Mouse (Mus musculus) kidney, adult 9 months (tissue): ENCODE data around the gene Evpl.

Experiments used
- DNase-seq: peaks from one replicate; pipeline ENCODE4 v3.0.0; 2022

The Evpl gene

DNA sequence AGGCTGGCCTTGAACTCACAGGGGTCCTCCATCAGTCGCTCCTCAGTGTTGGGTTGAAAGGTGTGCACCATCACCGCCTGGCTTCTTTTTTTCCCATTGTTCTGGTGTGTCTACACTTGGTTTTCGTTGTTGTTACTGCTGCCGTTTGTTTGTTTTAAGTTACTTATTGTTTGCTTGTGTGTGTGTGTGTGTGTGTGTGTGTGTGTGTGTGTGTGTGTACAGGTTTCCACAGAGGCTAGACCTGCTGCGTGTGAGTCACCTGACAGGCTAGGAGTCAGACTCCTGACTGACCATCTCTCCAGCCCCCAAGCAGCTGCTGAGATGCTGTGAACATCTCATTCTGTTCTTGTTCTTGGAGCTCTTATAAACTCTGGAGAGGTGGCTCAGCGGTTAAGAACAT, 25.0 kb downstream of the Evpl start:
- no peak for DNase-seq

GRCm38 (mm10) chr11:116210696-116211095, 27.2 kb downstream of the Evpl start:
- peak; percentile 81 for DNase-seq

DNA sequence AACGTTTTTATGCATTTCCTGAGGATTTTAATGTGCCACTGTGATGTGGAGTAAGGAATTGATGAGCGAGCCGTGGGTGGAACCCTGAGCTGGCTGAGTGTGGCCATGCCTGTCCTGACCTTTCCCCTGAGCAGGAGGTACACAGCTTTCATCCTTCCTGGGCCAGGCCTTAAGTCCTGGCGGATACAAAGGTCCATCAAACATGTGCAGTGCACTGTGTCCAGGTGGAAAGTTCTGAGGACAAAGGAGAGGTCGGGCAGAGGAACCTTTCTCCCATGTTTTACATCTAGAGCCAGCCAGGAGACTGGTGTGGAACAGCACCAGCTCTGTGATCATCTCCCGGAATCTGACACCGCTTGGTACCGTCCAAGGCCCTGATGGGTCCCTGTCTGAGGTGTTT, 28.6 kb downstream of the Evpl start:
- peak; percentile 88 for DNase-seq

DNA sequence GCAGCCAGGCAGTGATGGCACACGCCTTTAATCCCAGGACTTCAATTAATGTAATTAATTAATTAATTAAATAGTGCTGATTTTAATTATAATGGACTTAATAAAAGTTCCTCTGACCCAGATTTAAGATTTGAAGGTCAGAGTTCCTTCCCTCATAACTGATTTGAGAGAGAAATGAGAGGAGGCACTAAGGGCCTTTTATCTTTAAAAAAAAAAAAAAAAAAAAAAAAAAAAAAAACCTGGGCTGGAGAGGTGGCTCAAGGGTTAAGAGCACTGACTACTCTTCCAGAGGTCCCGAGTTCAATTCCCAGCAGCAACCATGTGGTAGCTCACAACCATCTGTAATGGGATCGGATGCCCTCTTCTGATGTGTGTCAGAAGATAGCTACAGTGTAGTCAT, 29.2 kb downstream of the Evpl start:
- no peak for DNase-seq

DNA sequence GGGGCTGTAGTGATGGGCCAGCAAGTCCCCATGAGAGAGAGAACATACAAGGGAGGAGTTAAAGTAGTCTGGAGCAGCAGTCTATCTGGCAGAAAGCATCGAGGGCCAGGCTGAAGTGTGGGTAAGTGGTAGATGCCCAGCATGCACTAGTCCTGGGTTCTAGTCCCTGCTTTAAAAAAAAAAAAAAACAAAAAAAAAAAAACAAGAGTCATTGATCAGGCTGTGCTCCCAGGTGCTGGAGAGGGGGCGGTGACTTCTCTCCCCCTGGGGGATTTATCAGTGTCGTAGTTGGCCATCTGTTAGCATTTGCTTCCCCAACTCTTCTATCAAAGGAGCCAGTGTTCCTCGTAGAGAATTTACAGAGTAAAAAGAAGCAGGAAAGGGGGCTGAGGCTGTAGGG, 31.2 kb downstream of the Evpl start:
- no peak for DNase-seq

DNA sequence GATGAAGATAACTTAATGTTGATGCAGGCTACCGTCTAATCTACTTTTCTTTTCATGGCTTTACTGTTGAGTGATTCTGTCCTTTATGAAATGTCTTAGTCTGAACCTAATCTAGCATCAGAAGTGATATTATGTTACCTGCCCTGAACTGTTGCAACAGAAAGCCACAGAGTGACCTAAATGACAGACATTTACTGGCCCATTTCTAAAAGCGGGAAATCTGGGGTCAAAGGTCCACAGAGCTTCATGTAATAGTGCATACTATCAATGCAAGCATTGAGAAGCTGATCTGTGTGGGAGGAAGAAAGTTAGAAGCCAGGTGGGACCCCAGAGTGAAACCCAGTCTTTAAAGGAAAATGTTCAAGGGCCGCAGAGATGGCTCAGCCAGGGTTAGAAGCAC, 34.7 kb downstream of the Evpl start:
- DNase-seq: no peak

DNA sequence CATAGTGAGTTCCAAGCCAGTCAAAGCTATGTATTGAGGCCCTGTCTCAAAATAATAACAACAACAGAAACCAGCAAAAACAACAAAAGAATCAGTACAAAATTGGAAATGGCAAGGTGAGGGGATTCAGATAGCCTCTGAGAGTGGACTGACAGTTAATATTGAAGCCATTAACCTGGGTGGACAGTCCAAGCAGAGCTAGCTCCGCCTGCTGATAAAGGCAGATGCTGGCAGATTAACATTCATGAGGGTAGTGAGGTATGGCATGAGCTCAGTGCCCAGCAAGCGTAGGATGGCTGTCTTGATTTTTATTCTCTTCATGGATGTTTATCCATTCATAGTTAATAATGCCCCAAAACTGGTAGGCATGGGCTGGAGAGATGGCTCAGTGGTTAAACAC, 36.7 kb downstream of the Evpl start:
- DNase-seq: peak; percentile 67

- DNase-seq: peak; percentile 98
Observed at GRCm38 (mm10) chr11:116198639-116199531, 39.0 kb downstream of the Evpl start, which contains the start of the genes Ten1 and Acox1. Gene Ten1, plus strand, starts transcription at chr11:116198855. Gene Acox1, minus strand, starts transcription at chr11:116199045.

GRCm38 (mm10) chr11:116198132-116198531, 39.7 kb downstream of the Evpl start:
- no peak for DNase-seq

DNA sequence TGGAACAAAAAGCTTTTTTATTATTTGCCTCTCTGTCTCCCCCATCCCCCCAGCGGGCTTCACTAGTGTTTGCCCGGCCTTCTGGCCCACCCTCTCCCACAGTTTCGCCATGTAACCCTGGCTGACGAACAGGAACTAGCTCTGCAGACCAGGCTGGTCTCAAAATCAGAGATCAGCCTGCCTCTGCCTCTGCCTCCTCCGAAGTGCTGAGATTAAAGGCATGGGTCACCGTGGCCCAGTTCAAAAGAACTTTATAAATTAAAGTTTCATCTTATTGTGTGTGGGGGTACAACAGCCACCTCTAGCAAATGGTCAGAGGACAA, 40.3 kb downstream of the Evpl start:
- no peak for DNase-seq

- no peak for DNase-seq
Observed at GRCm38 (mm10) chr11:116196866-116197583, 40.9 kb downstream of the Evpl start.

DNA sequence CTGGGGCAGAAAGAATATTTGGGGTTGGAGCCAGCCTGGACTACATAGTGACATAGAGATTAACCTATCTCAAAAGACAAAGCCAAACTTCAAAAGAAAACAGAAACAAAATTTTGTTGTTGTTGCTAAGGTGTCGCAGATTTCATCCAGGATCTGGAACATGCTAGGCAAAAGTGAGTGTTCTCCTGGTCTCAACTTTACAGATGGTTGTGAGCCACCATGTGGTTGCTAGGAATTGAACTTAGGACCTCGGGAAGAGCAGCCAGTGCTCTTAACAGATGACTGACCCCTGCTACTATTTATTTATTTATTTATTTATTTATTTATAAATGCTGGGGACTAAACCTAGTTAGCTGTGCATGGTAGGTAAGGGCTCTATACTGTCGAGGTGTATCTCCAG, 41.5 kb downstream of the Evpl start:
- peak; percentile 66 for DNase-seq

DNA sequence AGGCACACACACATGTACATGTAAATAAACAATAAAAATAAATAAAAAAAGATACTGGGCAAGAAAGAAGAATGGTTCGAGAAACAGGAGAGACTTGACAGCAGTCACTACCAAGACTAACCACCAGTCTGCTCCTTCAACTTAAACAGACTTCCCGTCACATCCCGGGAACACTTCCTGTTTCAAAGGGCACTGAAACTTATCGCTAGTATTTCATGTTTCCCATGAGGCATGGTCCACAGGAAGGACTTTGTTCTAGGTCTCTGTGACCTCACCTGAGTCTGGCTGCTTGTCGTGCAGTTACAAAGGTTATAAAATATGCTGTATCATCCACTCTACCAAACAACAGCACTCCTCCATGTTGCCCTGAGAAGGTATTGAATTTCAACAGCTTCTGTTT, 42.6 kb downstream of the Evpl start:
- peak; percentile 88 for DNase-seq

GRCm38 (mm10) chr11:116194619-116195018, 43.3 kb downstream of the Evpl start:
- DNase-seq: no peak

DNA sequence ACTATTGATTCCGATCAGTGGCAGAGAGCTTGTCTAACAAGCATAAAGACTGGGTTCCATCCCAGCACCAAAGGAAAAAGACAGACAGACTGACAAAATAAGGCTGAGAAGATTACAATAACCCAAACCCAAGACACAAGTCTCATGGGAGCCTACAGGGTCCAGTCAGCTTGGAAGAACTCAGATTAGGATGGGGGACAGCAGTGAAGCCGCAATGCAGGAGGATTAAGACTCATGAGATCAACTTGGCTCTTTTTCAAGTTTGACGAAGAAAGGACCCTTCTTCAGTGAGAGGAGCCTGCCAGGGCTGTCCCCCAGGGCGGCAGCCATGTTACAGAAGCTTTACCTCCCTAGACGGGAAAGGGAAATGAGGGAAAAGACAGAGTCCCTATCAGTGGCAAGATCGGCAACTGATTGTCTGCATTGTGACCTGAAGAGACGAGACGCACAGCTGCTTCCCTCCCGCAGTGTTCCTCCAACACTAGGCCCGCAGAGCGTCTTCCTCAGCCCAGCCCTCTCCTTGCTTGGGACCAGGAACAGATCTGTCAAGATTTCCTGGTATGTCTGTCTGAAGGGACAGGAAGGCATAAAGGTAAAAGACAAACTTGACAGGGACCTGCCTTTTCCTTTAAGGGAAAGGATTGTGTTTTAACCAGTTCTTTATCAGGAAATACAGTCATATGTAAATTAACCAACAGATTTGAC, 50.5 kb downstream of the Evpl start:
- DNase-seq: no peak

DNA sequence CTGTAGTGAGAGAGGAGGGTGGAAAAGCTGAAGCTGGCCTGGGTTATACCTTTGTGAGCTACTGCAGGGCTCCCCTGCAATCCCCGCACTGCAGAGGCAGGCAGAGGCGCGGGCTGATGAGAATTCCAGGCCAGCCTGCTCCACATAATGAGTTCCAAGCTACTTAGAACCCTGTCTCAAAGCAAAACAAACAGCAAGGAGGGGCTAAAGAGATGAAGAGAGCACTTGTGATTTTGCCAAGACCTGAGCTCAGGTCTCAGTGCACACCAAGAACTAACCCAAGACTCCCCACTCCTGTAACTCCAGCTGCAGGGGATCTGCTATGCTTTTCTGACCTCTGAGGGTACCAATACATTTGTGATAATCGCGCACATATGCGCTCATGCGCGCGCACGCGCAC, 51.5 kb downstream of the Evpl start:
- no peak for DNase-seq

DNA sequence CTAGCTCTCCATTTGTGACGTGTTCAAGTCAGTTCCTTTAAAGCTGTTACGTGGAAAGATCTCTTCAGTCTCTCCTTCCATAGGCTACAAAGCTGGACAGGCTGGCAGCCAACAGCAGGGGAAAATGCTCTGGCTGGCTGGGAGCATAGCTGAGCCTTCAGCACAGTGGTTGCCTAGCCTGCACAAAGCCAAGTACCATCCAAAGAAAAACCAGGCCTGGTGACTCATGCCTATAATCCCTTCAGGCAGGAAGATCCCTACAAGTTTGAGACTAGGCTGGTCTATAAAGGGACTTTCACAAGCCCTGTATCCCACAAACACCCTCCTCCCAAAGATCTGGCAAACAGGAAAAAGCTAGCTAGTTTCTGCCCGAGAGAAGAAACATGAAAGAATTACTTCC, 52.0 kb downstream of the Evpl start:
- no peak for DNase-seq

DNA sequence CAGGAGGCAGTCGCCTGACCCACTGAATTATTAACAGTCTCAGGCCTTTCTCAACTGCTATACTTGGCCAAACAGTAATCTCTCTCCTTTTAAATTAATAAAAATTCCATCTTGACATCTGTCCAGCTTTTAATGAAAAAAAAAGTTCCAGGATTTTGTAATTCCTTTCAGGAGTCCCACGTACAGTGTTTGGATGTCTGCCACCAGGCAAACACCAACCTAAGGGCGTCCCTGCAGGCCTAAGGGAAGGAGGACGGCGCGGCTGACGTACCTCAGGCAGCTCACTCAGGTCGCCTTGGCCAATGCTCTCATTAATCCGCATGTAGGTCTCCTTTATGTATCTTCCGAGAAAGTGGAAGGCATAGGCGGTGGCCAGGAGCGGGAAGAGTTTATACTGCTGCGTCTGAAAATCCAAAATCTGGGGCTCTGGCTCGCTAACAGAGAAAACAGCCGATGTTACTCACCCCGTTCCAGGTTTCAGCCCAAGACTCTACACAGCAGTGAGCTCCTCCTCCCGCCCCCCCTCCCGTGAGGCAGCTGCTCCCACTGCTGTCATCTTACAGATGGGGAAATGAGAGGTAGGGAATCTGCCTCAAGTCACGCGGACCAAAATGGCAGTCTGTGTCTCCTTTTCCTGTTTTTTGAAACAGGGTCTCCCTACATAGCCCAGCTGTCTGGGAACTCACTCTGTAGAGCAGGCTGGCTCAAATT, 59.3 kb downstream of the Evpl start:
- peak; percentile 38 for DNase-seq

DNA sequence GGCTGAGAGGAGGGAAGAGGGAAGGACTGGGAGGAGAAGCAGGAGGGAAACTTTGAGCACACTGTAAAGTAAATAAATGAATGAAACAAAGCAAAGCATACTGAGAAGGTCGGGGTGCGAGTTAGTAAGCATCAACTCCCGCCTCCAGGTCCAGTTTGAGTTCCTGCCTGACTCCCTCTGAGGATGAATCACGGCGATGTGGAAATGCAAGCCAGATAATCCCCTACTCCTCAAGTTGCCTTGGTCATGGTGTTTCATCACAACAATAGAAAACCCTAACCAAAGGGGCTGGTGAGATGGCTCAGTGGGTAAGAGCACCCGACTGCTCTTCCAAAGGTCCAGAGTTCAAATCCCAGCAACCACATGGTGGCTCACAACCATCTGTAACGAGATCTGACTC, 61.9 kb downstream of the Evpl start:
- no peak for DNase-seq

GRCm38 (mm10) chr11:116174775-116175448, 63.0 kb downstream of the Evpl start:
- DNase-seq: peak; percentile 85

DNA sequence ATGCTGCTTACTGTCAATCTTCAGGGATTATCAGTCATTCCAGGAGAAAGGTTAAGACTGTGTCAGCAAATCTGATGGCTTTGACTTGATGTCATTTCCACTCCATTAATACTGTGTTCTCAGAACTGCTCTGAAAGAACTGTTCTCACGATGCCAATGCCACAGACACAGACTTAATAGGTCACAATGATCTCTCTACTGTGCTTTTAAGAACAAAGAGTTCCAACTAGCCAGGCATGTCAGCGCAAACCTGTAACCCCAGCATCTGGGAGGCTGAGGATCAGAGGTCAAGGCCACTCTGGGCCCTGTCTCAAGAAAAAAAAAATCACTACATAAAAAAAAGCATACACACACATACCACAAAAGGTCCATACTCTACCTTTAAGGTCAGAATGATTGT, 65.9 kb downstream of the Evpl start:
- peak; percentile 72 for DNase-seq
